Mouse (Mus musculus): Measurements from ENCODE around the gene Hagh. TPM values are rescaled to one million over a fixed set of nuclear protein-coding genes. Genes with fewer than 3 reads are reported as not detected.

The Hagh gene
- total RNA-seq (2023): 10 to 100 TPM; 27.1 to 30.0 TPM

GRCm38 (mm10) chr17:24839842-24840241 is at the start of gene Hagh:
Gene Hagh, plus strand, starts transcription at chr17:24840143.

GRCm38 (mm10) chr17:24803952-24804951 is 35.7 kb upstream of the Hagh start, which contains the start of gene Meiob:
Gene Meiob, plus strand, starts transcription at chr17:24804289.

DNA sequence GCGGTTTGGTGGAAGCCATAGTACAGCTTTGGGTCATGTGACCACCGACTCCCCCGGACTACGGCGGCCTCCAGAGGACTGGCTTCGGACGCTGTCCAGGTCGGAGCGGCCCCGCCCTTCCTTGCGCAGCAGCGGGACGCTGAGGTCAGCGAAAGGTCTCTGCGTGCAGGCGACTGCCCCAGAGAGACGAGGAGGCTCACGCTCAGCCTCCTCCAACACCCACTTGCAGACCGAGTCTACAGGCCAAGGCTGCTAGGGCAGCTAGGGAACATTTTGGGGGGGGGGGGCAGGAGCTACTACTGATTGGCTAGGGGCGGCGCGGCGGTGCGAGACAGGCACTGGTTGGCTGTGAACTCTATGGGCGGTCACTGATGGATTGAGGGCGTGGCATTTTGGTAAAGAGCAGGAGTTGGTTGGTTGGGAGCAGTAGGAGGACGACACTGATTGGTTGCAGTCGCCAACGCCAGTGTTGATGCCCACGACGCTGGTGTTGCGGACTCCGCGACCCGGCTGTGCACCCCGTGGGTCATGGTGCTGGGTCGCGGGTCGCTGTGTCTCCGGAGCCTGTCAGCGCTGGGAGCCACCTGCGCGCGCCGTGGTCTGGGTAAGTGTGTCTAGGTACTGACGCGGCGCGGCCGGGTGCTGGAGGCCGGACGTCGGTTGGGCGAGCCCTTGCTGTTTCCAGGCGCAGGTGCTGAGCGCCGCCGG is 10.3 kb downstream of the Hagh start, which contains the start of gene Fahd1:
Fahd1 (minus strand) TSS at position 300 of the 708 bp plus-strand sequence.

GRCm38 (mm10) chr17:24865776-24866175 is 25.8 kb downstream of the Hagh start, which contains the start of gene Igfals:
Gene Igfals, plus strand, starts transcription at chr17:24865997.

GRCm38 (mm10) chr17:24886134-24886931 is 46.4 kb downstream of the Hagh start, which contains the start of the genes Nubp2 and Spsb3:
Gene Nubp2, minus strand, starts transcription at chr17:24886349.
Gene Spsb3, plus strand, starts transcription at chr17:24886643.

GRCm38 (mm10) chr17:24894995-24895547 is 55.1 kb downstream of the Hagh start, which contains the start of the genes Eme2 and Mrps34:
Gene Eme2, minus strand, starts transcription at chr17:24895087.
Gene Mrps34, plus strand, starts transcription at chr17:24895116.

GRCm38 (mm10) chr17:24896241-24896992 is 56.5 kb downstream of the Hagh start, which contains the start of gene Nme3:
Gene Nme3, plus strand, starts transcription at chr17:24896500.

Other genes starting within 250 kb of the Hagh start
- 10 to 100 TPM; 58.4 to 76.0 TPM for gene Tsc2, start 207.5 kb upstream of the Hagh start, total RNA-seq (2023)
- 1 to 10 TPM; 4.3 to 5.2 TPM for gene Nthl1, start 207.5 kb upstream of the Hagh start, total RNA-seq (2023)
- not detected for gene Slc9a3r2, start 189.8 kb upstream of the Hagh start, total RNA-seq (2023)
- gene Npw, start 181.7 kb upstream of the Hagh start, total RNA-seq (2023): not detected
- gene Zfp598, start 170.5 kb upstream of the Hagh start, total RNA-seq (2023): 10 to 100 TPM; 63.7 to 67.1 TPM
- gene Syngr3, start 150.2 kb upstream of the Hagh start, total RNA-seq (2023): under 1 TPM in 1 of 2 experiments, not detected in 1; 0.47 TPM
- 10 to 100 TPM; 20.5 to 22.8 TPM for gene Gfer, start 144.0 kb upstream of the Hagh start, total RNA-seq (2023)
- 1 to 10 TPM; 2.4 to 5.0 TPM for gene Noxo1, start 143.9 kb upstream of the Hagh start, total RNA-seq (2023)
- gene Tbl3, start 132.5 kb upstream of the Hagh start, total RNA-seq (2023): 10 to 100 TPM; 27.4 to 33.3 TPM
- not detected for gene Rnf151, start 122.1 kb upstream of the Hagh start, total RNA-seq (2023)
- 1,000 to 10,000 TPM; 1,514 to 1,529 TPM for gene Rps2, start 122.0 kb upstream of the Hagh start, total RNA-seq (2023)
- 10 to 100 TPM; 64.9 to 73.3 TPM for gene Ndufb10, start 115.7 kb upstream of the Hagh start, total RNA-seq (2023)
- gene Rpl3l, start 112.3 kb upstream of the Hagh start, total RNA-seq (2023): under 1 TPM in 1 of 2 experiments, not detected in 1; 0.56 TPM
- gene Msrb1, start 103.5 kb upstream of the Hagh start, total RNA-seq (2023): 10 to 100 TPM; 29.5 to 43.8 TPM
- gene Hs3st6, start 87.2 kb upstream of the Hagh start, total RNA-seq (2023): not detected
- not detected for gene Meiob, start 35.9 kb upstream of the Hagh start, total RNA-seq (2023)
- 1 to 10 TPM; 1.6 to 2.0 TPM for gene Fahd1, start 10.2 kb downstream of the Hagh start, total RNA-seq (2023)
- 1 to 10 TPM; 1.0 to 1.2 TPM for gene Igfals, start 25.9 kb downstream of the Hagh start, total RNA-seq (2023)
- 10 to 100 TPM; 68.0 to 72.7 TPM for gene Nubp2, start 46.2 kb downstream of the Hagh start, total RNA-seq (2023)
- 10 to 100 TPM; 33.6 to 34.4 TPM for gene Spsb3, start 46.5 kb downstream of the Hagh start, total RNA-seq (2023)
- gene Eme2, start 54.9 kb downstream of the Hagh start, total RNA-seq (2023): 10 to 100 TPM; 64.6 to 66.7 TPM
- 10 to 100 TPM; 38.9 to 45.1 TPM for gene Mrps34, start 55.0 kb downstream of the Hagh start, total RNA-seq (2023)
- gene Nme3, start 56.4 kb downstream of the Hagh start, total RNA-seq (2023): 10 to 100 TPM; 18.5 to 30.4 TPM
- gene Mapk8ip3, start 96.8 kb downstream of the Hagh start, total RNA-seq (2023): 100 to 1,000 TPM; 222 to 255 TPM
- gene Jpt2, start 120.5 kb downstream of the Hagh start, total RNA-seq (2023): 10 to 100 TPM; 20.0 to 29.0 TPM
- 10 to 100 TPM; 35.4 to 46.2 TPM for gene Cramp1l, start 175.6 kb downstream of the Hagh start, total RNA-seq (2023)
- 10 to 100 TPM; 23.8 to 24.9 TPM for gene Ift140, start 175.9 kb downstream of the Hagh start, total RNA-seq (2023)
- gene Tmem204, start 243.4 kb downstream of the Hagh start, total RNA-seq (2023): not detected

Data from T-cell, adult 66 days (primary cell).